Mouse (Mus musculus) frontal cortex, postnatal 25 days (tissue): Measurements from ENCODE around the gene Dysf.

Experiments
- DNase-seq, 2 experiments: peaks; one replicate each; pipeline ENCODE4 v3.0.0; 2022; ENCODE audit warnings: low spot score in 2 of 2

Gene Dysf

DNA sequence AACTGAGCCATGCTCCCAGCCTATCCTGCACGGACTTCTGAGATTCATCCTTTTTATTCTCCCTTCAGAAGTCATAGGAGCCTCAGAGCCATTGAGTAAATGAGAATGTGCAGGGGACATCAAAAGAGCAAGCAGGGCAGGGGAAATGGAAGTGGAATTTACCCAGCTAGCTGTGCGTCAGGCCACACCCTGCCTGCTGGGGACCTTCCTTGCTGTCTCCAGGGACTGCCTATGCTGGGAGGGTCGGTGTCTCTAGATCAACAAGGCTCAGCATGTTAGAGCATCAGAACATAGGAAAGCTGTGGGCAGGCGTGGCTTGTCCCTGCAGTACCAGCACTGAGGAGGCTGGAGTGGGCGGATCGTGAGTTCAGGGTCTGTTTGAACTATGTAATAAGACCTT, 42.6 kb downstream of the Dysf start:
- DNase-seq: no peak

DNA sequence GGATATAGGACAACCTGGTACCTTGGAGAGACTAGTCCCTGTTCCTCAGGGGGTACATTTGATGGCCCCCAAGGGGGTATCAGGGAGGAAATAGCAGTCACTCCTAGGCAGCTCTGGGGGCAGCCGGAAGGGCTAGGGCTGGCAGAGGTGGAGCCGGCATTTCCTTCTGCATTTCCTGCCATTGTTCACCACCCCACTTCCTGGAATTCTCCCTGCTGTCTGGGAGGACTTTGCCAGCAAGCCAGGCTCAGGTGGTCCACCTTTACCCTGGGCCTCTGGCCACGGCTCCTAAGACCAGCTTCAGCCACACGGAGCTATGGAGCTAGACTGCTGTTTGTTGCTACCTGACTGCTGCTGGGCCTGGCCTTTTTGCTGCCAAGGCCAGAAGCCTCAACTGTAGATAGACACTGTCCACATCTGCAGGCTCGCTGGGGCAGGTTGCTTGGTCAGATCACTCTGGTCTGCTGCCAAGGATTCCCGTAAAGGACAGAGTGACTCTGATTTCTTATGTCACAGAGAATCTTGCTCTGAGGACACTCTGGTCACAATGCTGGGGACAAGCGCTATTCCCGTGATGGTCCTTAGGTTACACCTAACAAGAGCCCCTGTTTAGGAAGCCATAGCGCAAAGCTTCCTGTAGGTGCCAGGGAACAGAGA, 45.6 kb downstream of the Dysf start:
- no peak for DNase-seq

DNA sequence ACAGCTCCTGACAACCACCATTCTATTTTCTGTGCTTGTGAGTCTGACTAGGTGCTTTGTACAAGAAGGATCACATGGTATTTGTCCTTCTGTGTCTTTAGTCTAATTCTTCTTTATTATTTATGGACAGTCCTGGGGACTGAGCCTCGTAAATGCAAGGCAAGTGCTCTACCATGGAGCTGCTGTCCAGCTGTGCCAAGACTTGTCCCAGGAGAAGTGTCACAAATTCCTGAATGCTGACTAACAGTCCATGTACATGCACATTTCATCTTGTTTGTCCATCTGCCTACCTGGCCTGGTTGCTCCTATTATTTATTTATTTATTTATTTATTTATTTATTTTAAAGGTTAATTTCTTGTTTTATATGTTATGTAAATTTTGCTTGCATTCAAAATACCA, 47.2 kb downstream of the Dysf start:
- no peak for DNase-seq

DNA sequence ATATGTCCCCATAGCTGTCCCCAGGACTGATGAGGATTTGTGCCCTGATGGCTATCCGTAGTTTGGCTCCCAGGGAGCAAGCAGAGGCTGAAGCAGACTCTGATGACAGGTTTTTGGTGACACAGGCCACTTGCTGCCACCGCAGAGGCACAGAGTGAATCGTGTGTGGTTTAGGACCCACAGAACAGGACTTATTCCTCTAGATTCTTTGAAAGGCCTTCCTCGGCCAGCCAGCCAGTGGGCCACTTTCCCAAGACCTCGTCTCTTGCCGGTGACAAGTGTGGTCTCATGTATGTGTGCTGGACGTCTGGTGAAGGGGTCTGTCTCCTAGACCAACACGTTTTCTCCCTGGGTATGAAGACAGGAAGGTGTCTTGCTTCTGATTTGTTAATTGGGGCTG, 48.8 kb downstream of the Dysf start:
- DNase-seq: no peak

DNA sequence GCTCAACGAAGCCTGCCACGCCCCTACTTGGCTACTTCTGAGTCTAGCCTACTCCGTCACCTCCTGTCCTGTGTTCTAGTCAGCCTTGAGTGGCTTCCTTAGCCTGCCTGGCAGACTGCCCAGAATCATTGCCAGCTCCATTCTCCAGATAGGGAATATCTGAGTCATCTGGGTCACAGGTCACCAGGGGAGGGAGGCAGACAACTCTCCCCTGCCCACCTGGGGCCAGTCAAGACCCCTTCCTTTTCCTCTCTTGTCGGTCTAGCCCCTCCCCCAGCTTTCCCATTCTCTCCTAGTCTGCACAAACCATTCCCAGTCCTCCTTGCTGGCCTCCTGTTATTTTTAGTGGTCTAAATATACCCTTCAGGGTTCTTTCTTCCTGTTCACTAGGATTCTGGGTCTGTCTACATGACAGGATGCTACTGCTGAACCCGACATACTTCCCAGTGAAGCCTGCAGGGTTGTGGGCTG, 50.3 kb downstream of the Dysf start:
- no peak for DNase-seq

DNA sequence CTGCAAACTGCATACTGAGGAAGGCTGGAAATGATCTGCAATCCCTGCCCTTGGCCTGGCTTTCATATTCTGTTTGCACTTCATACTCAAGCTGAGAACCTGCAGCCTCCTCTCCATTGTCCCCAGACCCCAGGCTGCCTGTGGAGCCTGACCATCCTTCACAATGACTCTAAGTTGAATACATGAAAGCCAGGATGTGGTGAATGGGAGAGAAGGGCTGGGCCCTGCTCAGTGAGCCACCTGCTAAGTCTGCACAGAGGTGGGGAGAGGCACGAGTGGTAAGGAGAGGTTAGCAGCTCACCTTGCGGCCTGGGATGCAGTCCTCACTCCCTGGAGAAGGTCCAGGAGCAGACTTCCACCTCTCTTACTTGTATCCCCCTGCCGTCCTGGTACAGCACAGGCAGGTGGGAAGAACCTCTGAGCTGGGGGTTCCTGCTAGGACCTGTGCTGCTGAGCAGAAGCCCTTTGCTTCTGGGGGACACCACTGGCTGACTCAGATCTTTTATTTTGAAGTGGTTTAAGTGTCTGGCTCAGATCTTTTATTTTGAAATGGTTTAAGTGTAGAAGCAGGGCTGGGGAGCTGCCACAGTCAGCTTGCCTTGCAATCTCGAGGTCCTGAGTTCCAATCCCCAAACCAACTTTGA, 51.5 kb downstream of the Dysf start:
- DNase-seq: no peak

DNA sequence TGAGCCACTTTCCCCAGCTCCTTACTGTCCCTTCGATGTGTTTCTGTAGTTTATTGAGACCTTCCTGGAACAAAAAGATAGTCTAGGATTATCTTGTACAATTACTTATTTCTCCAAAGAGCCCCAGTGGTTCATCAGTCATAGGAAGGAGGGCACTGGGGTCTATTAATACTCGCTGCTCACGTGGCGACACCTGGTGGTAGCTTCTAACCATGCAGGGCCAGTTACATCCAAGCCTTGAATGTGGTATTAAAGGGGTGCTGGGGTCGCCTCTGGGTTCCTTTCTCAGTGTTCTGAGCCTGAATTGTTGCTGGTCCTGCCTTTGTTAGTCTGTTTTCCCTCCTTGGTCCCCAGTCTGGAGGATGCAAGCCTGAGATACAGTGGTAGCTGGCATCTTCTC, 52.9 kb downstream of the Dysf start:
- peak; percentile 43 to 44 for DNase-seq

DNA sequence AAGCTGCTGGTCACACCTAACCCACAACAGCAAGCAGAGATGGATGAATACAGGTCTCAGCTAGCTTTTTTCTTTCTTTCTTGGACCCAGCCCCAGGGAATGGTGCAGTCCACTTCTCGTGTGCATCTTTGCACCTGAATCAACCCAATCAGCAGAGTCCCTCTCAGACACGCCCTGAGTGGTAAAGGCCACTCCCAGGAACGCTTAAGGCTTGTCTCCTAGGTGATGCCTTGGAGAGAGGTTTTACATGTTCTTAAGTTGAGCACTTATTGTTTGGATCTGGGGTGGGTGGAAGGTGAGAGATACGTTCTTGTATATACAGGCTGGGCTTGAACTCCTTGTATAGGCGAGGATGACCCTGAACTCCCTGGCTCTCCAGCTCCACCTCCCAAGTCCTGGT, 54.2 kb downstream of the Dysf start:
- no peak for DNase-seq

DNA sequence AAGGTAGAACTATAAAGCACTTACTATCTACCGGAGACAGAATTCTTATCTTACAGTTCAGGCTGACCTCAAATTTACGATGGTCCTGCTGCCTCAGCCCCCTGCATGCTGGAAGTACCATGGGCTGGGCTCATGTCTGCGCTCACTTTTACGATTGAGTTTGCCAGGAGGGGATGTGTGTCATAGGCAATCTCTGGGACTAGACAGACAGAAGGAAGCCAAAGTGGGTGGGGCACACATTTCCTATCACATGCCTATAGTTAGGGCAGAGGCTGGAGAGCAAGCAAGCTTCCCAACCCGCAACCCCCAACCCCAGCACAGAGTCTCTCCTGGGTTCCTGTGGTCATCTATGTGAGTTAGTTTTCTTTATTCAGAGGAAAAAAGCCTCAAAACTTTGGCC, 59.8 kb downstream of the Dysf start:
- no peak for DNase-seq

DNA sequence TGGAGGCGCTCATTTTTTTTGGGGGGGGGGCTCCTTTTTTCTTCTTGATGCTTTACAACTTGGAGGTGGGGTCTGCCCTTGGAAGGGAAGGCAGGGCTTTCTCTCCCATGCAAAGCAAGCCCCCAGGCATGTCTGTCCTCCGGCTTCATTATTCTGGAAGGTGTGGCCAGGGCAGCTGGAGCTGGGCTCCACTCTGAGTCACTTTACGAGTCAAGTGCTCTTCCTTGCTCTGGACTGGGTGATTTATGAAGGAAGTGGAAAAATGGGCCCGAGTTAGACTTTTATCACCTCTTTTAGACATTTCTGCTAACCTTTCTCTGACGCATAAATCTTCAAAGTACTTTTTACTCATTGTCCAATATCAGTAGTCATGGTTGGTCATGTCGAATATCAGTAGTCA, 61.9 kb downstream of the Dysf start:
- no peak for DNase-seq

DNA sequence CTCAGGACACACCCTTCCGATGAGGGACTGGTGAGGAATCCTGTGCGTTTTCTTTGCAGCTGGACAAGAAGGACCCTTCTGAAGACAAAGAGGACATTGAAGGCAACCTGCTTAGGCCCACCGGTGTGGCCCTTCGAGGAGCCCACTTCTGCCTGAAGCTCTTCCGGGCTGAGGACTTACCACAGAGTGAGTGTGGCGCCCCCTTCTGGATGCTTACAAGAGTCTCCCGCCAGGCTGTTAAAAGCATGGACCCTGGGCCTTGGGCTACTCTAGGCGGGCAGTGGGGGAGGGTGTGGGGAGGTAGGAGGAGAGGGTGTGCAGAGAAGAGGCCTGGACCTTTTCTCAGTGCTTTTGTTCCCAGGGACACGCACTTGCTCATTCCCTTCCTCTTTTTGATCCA, 64.2 kb downstream of the Dysf start:
- no peak for DNase-seq

DNA sequence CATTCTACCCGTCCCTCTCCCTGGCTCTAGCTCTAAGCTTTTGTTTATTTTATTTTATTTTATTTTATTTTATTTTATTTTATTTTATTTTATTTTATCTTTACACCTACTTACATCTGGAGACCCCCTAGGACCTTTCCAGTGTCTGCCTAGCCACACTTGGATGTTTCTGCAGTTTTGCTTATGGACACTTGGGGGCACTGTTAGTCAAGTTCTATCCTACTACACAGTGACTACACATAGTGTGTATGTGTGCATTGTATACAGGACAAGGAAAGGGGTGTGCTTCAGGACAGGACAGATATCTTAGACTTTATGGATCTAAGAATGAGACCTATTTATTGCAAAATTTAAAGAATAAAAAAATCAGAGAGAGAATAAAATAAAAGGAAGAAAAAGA, 69.8 kb downstream of the Dysf start:
- no peak for DNase-seq

DNA sequence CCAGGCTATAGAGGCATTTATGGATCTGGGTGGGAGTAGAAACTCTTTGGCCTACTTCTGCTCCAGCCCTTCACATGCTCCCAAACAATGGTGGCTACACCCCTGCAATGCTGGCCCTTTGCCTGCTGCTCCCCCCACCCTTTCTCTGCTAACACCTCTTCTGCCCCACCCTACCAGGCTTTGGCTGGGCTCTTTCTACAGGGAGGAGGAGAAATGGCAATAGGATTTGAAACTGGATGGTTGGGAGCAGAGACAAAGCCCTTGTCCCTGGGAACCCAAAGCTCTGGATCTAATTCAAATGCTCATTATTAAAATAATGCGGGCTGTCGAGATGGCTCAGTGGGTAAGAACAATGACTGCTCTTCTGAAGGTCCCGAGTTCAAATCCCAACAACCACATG, 72.2 kb downstream of the Dysf start:
- no peak for DNase-seq

DNA sequence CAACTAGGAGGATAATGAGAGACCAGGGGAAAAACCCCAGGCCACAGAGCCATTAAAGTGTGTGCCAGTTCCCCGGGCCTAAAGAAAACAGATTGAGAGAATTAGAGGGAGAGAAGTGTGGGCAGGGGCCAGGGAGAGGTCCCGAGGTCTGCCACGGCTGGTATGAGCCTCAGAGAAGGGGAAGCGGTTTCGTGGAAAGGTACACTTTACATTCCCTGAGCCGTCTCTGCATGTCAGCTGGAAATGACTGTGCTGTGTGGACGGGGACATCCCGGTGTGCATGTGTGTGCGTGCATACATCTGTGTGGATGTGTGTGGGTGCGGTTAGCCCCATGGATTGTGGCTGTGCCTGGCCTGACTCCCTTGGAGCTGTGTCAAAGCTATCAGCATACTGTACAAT, 76.4 kb downstream of the Dysf start:
- DNase-seq: no peak

DNA sequence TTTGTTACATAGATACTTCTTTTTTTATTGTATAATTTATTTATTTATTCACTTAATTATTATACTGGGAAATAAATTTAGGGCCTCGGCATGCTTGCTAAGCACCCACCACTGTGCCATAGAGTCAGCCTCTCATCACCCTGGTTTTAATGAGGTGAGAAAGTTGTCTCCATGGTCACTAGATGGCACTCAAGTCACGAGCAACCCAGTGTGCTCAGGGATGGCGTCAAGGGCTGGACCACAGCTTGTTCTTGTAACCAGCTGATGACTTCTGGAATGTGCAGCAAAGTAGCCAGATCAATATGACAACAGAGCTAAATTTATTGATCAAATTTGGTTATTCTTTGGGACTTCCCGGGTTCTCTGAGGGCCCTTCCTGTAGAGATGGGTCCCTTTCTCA, 85.1 kb downstream of the Dysf start:
- DNase-seq: peak in 1 of 2 experiments; percentile 25

DNA sequence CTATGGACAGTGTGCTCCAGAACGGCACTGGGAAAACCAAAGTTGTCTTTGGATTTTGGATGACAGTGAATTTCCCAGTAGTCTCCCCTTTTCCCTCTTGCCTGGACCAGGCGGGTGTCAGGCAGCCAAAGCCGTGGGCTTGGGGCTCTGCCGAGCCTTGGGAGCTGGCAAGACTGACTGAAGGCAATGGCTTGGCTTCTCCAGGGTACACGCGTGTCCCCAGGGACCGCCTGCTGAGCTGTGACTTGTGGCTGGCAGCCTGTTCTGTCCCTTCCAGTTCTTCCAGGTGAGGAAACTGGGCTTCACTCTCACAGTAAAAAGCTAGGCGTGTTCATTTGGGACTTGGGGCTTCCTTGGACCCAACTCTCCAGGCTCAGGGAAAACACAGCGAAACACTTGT, 86.1 kb downstream of the Dysf start:
- DNase-seq: no peak

DNA sequence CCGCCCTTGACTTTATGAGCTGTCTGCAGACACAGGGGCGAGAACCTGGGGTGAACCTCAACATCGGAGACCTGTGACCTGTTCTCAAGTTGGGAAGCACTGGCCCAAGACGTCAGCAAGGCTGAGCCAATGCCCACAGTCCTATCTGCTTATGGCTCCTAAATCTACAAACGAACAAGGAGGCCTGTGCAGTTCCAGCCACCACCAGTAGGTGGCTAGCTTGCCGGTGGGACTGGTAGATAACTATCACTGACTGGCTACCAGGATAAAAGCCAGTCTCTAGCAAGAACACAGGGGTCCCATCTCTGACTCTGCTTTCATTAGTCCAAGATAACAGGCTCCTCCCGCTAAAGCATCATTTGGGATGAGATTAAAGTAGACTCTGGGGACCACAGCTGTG, 86.6 kb downstream of the Dysf start:
- peak; percentile 79 to 84 for DNase-seq

DNA sequence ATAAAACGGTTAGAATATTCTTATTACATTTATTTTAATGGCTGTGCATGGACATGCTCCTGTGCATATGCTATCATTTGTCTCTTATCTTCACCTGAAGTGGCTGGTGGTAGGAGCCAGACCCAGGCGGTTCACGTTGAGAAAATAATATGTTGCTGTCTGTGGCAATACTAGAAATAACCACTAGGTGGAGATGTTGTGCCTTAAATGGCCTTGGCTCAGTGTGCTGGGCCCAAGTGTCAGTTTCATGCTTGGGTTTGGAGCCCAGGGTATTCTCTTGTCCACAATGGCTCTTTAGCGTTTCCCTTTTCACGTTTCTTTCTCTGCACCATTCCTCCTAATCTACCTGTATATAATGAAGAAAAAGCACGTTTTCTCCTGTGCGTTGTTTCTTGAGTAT, 87.5 kb downstream of the Dysf start:
- DNase-seq: peak in 1 of 2 experiments; percentile 39

DNA sequence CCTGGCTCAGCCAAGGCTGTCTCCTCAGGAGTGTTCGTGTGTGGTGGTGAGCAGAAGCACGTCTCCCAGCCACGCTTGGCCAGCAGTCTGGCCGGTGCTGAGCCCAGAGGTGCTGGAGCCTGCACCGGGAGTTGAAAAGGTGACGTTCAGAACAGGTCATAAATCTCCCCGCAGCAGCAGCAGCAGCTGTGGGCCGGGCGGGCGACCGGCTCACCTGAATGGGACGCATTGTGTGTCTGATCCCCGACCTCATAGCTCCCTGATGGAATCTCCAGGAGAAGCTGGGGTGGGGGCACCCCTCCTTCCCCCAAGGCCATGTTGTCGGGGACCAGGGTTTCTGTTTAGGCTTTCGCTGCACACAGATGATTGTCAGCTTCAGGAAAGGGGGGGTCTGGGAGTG, 93.6 kb downstream of the Dysf start:
- no peak for DNase-seq

DNA sequence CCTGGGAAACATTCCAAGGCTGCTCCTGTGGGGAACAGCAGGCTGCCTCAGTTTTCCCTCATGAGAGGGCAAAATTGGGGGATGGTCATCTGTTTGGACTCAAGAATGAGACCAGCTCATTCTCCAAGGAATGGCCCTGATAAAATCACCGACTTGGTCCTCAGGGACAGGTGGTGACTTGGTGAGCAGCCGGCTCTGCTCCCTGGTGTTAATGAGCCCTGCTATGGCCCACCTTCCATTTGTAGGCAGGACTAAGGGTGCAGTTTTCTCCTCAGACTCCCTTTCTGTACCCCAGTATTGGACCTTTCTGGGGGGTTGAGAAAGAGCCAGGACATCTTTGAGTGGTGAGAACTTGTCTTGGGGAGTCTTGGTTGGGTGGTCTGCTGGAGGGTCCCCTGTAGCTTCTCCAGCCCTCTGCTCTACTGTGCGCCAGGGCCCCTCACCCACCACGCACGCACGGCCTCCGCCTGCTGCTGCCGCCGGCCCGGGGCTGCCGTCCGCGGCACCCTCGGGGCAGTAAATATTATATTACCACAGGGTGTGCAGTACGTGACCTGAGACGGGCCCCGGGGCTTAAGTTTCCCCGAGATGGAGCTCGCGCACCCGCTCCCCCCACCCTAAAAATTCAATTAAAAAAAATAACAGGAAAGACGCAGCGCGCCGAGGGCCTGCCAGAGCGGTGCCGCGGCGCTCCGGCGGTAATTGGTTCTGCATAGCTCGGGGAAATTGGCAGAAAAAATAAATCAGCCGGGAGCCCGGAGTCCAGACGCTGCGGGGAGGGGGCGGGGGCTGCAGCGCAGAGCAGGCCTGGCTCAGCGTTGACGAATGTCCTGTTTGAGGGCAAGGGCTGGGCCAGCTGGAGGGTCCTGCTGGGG, 97.0 kb downstream of the Dysf start:
- DNase-seq: no peak

DNA sequence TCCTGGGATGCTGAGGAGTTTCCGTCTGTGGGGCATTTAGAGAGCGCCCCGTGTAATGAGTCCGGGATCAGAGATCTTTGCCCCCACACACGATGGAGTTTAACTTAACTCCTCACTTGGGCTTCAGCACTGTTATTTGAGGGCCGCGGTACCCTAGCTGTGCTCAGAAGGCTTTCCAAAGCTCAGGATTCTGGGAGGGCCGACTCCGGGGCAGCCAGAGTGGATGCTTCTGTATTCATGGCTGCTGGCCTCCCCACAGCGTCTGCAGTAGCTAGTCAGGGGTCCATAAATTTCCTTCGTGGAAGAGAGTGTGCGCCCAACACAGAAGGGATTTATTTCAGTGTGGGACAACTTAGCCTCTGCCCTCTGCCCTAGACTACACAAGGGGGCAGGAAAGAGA, 97.7 kb downstream of the Dysf start:
- no peak for DNase-seq

DNA sequence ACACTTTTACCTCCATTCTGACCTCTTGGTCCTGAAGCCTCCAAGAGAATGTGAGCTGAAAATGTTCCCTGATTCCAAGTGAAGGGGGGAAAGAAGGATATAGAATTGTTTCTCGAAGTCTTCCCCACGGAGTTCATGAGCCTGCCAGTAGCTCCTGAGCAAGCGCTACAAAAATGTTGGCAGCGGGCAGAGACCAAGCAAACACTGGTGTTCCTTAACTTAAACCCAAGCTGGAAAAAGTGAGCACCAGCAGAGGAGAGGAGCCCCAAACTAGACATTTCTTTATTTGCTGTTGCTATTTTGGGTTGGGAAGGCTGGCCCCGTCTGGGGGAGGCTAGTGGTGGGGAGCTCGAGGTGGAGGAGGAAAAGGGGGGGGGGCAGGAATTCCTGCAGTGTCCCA, 102.0 kb downstream of the Dysf start:
- no peak for DNase-seq

DNA sequence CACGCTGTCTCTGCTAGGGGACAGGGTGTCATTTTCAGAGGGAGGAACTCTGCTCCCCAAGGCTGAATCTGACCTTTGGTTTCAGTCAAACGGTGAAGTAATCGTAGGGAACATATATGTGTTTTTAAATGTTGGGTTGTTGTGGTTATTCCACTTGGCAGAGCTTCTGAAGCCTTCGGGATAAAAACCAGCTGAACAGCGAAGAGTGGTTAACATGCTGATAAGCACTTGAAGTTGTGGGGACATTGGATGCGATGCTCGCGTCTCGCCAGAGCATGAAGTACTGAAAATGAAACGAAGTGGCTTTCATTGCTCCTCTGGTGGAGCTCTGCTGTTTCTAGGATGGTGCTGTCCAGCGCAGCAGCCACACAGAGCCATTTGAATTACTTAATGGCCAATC, 102.7 kb downstream of the Dysf start:
- no peak for DNase-seq
